Mouse (Mus musculus): ENCODE data around the gene Klhl26.
"Not testable (repeated sequence)": the region's sequence is repeated elsewhere in the genome, so short reads cannot be mapped to it uniquely, and the experiment has no call there.

Gene Klhl26

DNA sequence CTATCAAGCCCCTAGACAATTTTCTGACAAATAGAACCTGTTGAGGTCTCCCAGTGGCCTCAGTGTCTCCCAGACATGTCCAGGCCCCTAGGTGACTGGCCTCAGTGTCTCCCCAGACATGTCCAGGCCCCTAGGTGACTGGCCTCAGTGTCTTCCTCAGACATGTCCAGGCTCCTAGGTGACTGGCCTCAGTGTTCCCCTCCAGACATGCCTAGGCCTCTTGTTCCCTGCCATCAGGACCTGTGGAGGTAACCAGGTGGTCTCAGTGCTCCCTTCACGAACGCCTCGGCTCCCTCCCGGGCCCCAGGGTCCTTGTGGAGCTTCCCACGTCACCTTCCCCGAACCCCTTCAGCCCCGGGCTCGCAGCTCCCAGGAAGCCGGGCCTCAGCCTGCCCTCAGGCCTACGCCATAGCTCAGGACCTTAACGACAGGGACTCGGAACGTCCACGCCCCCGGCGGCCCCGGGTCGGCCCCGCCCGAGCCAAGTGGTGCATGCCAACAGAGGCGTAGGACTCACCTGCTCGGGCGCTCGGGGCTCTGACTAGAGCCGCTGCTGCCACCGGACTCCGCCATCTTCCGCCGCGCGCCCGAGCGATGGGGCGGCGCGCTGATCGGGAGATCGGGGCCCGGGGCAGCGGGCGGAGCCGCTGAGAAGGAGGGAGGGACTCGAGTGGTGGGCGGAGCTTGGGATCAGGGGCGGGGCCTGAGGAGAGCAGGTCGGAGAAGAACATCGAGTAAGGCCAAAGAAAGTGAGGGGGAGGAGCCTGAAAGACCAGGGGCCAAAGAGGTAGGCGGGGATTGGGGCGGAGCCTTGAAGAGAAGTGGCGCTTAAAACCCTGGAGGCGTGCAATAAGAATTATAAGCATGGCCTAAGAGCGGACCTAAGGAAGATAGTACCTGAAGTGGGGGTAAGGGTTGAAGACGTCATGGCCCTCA, at the start of gene Klhl26:
Klhl26 (minus strand) TSS at position 636 of the 936 bp plus-strand sequence.
- peak; percentile 97 for DNase-seq (ENCODE audit: low spot score)

DNA sequence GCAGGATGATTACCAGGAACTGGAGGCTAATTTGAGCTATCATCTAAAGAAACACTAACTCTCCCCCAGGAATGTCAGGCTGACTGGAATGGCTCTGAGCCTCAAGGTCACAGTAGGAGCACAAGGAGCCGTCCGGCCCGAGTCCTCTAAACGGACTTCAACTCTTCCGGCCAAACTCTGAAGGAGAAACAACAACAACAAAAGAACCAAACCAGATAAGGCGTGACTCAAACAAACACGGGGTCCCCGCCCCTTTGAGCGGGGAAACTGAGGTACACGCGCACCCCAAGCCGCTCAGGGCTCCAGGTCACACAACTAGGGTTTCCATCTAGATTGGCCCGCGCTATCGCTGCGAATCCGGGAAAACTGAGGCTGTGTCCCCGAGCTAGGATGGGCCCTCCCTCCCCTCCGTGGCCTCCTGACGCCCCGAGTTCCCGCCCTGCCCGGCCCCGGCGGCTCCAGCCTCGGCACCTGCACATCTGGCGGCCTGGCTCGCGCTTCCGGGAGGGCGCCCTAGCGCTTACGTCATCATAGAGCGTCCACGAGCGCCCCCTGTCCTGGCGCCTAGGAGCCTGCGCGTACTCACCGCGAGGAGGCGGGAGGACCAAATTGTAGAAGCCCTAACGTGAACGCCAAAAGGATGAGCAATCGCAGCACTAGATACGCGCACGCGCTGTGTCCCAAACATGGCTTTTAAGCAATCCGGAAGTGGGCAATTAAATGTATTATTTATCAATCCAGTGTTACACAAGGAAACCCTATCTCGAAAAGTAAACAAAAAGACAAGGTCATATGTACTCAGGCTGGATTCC, 46.0 kb upstream of the Klhl26 start:
- peak; percentile 92 for DNase-seq (ENCODE audit: low spot score)

DNA sequence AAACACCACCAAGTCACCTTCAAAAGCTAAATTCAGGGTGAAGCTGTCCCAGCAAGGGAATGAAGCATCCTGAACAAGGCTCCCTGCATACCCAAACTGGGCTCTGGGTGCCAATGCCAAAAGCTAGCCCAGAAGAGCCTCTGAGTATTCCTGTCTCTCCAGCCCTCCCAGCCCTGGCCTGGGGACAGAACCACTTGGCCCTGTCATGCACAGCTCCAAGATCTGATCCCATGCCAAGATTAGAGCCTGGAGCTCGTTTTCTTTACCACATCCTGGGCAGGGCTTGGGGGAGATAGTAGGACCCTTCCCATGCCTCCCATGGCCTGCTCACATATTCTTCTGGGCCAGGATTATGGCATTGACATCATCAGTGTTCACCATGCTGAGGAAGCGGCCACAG, 42.8 kb upstream of the Klhl26 start:
- DNase-seq (ENCODE audit: low spot score) = no peak

DNA sequence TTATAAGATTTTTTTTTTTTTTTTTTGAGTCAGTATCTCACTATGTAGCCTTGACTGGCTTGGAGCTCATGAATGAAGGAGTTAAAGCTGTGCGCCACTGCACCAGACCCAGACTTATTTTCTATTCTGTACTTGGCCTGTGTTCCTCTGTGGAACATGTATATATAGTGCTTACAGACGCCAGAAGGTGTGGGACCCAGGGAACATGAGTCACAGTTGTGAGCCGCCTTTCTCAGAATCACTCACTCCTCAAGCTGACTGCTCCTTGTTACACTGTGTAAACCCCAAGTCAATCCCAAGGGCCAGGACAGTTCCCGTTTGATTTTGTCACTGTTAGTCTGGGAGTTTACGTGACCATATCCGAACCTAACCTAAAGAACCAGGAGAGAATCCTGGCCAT, 42.3 kb upstream of the Klhl26 start:
- no peak for DNase-seq (ENCODE audit: low spot score)

DNA sequence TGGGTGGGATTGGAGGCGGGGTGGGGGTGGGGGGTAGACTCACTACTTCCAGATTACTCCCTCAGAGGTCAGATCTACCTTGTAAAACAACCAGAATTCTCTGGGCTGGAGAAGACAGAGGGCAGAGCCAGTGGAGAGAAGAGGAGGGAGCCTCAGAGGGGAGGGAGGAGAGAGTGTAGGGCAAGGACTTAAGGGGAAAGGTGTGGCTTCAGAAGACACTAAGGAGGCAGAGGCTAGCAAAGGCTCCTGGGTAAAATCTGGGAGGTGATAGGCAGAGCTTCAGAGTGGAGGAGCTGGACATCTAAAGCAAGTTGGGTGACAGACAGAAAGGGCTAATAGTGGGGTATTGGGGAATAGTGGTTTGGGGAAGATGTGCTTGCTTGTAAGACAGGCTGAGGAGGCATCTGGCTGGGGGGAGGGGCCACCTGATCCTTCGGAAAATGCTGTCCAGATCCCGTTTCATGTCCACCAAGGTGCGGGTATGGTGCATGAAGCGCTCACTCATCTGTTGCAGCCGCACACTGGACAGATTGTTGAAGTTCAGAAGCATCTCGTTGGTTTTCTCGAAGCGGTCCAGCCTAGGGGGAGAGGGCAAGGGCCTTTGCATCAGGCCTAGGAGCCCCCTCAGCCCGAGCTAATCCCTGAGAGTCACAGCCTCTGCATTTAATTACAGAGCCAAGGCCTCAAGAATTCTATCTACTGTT, 41.3 kb upstream of the Klhl26 start:
- DNase-seq (ENCODE audit: low spot score) = no peak

DNA sequence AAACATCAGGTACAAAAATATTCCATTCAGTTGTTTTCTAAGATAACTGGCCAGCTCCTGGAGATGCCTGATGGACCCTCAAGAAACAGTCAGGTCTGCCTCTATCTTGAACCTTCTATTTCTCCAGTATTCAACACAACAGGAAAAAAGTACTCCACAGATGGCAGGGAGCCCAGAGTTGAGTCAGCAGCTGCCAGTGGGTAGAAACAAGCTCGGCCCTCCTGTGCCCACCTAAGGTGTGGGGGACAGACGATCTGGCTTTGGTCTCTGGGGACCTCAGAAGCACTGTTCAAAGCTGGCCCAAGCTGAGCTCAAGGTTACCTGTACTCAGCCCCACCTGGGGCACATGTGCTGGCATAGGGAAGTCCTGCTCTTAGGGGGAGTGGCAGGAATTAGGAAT, 36.7 kb upstream of the Klhl26 start:
- DNase-seq (ENCODE audit: low spot score) = no peak

DNA sequence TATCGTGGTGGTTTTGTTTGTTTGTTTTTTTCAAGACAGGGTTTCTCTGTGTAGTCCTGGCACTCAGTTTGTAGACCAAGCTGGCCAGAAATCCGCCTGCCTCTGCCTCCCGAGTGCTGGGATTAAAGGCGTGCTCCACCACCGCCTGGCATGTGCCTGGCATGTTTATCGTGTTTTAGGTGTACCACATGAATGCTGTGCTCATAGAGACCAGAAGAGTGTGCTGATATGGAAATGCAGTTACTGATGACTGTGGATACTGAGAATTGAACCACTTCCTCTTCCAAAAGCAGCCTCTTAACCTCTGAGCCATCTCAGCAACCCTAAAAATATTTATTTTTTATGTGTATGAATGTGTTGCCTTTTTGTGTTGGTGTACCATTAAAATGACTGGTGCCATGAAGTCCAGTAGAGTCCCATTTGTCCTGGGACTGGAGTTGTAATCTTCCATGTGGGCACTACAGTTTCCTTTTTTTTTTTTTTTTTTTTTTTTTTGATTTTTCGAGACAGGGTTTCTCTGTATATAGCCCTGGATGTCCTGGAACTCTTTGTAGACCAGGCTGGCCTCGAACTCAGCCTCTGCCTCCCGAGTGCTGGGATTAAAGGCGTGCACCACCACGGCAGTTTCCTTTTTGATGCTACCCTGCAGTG, 35.6 kb upstream of the Klhl26 start:
- no peak for DNase-seq (ENCODE audit: low spot score)

DNA sequence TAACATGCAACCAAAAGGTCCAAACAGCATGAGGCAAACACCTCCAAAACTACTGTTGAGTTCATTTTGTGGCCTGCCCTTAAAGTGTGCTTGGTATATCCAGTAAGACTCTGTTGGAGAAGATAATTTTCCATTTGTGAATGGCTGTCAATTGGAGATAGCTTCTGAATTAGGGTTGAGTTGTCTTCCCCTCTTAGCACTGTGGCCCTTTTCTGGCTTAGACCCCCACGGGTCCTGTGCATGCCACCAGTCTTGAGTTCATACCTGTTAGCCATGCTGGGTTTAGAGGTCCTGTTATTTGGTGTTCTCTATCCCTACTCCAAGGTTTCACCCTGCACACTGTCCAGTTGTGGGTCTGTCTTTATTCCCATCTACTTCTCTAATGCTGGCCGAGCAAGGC, 35.0 kb upstream of the Klhl26 start:
- DNase-seq (ENCODE audit: low spot score) = no peak

DNA sequence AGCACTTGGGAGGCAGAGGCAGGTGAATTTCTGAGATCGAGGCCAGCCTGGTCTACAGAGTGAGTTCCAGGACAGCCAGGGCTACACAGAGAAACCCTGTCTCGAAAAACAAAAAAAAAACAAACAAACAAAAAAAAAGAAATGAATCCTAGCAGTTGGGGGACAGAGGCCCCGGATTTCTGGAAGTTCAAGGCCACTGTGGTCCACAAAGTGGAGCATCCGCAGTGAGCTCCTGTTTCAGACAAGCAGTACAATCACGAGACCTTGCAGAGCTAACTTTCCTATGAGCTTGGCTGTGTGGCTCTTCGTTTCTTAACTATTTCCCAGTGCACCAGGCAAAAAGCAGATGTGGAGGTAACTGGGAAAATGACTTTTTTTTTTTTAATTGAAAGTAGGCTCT, 34.4 kb upstream of the Klhl26 start:
- DNase-seq (ENCODE audit: low spot score) = not testable (repeated sequence)

DNA sequence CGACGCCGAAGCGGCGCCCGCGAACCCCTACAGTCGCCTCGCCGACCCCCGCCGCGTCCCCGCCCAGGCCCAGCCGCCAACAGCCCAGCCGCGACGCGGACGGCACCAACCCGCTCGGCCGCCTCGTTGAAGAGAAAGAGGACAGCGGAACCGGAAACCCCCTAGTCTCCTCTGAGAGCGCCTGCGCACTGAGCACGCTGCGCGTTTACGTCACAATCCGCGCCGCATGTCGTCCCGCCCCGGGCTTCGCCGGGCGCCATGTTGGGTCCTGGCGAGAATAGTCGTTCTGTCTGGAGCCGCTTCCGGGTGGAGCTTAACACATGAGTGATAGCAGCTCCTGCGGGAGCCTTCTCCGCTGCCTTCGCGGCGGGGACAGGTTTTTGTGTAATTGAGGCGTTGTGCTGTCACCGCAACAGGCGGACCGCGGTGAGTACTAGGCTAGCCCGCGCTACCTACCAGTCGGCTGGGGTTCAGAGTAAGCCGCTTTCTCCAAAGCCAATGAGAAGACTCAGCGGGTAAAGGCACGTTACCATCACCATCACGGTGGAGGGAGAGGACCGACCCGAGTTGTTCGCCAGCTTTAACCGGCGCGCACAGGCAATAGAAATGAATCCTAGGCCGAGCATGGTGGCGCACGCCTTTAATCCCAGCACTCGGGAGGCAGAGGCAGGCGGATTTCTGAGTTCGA, 33.6 kb upstream of the Klhl26 start, which contains the start of gene Uba52:
Uba52 (minus strand) TSS at position 574 of the 688 bp plus-strand sequence.
- DNase-seq (ENCODE audit: low spot score) = peak; percentile 94

DNA sequence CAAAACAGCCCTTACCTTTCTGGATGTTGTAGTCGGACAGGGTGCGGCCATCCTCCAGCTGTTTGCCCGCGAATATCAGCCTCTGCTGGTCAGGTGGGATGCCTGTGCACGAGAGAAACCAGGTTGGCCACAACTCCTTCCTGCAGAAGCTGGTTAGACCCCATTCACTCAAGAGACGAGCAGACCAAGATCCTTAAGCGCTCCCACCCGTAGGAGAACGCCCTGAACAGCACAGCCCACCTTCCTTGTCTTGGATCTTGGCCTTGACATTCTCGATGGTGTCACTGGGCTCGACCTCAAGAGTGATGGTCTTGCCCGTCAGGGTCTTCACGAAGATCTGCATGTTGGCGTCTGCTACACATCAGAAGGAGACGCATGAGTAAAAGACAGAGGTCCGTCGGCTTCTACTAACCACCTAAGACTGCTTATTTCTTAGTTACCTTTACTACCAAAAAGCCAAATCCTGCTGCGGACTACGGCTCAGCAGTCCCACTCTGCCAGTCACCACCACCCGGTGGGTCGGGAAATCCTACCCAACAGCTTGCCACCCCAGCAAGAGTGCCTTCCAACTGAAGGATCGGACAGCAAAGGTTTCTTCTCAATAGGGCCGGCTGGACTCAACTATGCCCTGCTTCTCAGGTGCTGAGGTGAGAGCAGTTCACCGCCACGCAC, 32.6 kb upstream of the Klhl26 start:
- DNase-seq (ENCODE audit: low spot score) = no peak

DNA sequence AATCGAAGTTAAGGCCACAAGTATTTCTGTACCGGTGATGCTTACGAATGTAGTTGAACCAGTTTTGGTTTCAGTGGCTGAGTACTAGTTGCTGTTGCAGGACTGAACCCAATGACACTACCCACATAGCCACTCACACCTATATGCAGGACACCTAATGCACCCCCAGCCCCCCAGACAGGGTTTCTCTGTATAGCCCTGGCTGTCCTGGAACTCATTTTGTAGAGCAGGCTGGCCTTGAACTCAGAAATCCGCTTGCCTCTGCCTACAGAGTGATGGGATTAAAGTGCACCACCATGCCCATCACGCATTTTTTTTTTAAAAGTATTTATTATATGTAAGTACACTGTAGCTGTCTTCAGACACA, 30.2 kb upstream of the Klhl26 start:
- DNase-seq (ENCODE audit: low spot score) = no peak

DNA sequence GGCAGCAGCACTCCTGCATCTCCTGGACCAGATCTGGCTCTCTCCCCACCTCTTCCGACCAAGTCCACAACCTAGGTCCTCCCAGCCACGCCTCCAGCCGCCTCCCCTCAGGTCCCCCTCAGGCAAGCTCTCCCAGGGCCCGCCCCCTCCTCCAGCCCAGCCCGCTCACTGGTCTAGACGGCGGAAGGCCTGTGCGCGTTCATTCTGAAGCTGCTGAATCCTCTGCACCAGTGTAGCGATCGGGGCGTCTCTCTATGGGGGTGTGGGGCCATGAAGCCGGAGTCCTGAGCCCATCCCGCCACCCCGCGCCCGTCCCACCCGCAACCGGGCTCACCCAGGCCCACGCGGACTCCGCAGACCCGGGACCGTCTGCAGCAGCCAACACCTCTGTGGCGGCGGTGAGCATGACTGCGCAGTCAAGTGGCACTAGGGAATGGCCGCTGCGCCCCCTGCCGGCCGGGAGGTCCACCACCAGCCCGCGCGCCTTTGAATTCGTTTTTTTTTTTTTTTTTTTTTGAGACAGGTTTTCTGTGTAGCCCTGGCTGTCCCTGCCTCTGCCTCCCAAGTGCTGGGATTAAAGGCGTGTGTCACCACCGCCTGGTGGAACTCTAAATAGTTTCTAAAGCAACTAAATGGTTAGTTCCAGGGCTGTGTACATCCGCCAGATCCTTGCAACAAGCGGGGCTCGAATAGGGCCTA, 29.7 kb upstream of the Klhl26 start, which contains the start of gene Rex1bd:
Rex1bd (minus strand) TSS at position 425 of the 699 bp plus-strand sequence.
- peak; percentile 91 for DNase-seq (ENCODE audit: low spot score)

DNA sequence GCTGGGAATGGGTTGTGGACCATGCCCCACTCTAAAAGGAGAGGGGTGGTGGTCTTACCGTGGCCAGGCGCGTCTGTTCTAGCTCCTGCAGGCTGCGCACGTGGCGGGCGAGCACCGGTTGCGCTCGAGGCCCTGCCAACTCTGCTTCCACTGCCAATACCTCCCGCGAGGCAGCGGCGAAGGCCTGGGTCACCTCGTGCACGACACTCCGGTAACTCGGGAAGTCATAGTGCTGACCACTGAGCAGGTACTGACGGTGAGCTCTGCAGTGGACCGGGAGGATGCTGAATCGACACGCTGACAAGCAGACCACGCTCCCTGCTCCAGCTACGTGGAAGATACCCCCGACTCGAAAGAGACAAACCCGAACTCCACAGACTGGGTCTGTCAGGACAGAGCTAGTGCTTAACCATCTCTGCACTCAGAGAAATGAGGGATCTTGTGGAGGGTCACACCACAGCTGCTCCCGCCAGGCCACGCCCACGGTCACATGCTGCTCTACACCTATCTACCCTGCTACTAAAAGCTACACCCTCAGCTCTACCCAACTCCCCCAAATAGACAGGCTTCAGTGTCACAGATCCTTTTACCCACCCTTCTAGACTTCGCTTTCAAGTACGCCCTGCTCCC, 29.0 kb upstream of the Klhl26 start:
- DNase-seq (ENCODE audit: low spot score) = no peak

DNA sequence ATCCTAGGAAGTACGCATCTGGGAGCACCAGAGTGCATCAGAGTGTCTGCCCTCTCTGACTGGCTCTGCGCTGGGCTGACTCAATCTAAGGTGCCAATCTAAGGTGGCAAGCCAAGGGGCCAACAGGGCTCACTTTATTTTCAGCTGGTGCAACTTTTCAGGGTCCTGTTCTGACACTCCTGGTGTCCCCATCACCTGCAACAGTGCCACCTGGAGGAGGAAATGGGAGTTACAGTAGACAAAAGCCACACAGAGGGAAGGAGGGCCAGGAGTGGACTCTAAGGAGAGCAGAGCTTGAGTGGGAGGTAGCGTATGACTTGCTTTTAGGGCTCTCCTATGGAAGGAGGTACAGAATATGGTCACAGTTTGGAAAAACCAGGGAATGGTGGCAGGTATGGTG, 28.1 kb upstream of the Klhl26 start:
- DNase-seq (ENCODE audit: low spot score) = peak; percentile 80

DNA sequence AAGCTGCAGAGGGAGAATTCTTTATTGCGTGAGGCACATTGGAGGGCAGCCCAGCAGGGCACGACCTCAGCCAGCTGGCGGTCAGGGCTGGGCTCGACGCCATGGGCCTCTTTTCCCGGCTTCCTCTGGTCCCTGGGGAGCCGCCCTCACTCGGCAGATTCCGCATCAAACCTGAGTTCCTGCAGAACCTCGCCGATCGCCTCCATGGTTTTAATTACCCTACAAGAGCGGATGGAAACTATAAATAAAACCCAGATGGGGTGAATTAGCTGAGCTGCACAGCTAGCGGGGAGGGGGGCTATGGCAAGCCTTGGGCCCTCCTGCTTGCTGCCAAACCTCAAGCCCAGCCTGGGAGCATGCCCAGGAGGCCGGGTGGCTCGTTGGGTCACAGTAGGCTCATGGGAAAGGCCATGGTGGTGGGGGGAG, 27.5 kb upstream of the Klhl26 start:
- no peak for DNase-seq (ENCODE audit: low spot score)

DNA sequence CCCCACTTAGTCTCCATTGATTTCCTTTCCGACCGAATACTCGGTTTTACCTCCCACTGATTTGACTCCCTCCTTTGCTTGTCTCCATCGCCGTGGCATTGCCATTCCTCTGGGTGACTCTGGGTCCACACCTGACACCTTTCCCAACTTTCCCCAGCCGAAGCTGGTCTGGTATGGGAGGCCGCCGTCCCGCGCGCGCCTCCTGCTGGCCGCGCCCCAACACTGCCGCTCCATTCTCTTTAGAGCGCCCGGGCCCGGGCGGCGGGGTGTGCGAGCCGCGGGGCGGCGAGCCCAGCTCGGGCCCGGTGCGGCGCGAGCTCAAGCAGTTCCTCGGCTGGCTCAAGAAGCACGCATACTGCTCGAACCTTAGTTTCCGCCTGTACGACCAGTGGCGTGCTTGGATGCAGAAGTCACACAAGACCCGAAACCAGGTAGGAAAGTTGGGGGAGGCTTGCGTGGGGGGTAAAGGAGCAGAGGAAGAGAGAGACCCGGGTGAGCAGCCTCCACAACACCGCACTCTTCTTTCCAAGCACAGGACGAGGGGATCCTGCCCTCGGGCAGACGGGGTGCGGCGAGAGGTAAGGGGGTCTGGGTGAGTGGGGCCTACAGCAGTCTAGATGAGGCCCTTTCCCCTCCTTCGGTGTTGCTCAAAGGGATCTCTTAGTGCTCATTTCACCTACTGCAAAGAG, 26.4 kb upstream of the Klhl26 start:
- DNase-seq (ENCODE audit: low spot score) = peak; percentile 65

DNA sequence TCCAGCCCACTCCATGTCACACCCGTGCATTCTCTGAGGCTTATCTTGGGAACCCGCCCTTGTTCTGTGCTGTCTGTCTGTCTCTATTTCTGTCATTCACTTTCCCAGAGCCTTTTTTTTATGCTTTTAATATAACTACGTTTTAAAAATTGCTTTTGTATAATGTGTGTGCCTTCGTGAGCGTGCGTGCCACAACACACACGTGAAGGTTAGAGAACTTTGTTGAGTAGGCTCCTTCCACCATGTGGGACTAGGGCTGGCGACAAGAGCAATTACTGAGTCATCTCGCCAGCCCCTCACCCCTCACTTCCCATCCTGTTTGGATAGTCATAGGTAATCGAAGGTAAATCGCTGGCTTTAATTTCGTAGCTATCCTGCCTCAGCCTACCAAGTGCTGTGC, 25.8 kb upstream of the Klhl26 start:
- no peak for DNase-seq (ENCODE audit: low spot score)
